Mouse (Mus musculus) stomach, postnatal 0 days (tissue): ENCODE measurements around the gene Brinp2. TPM values are rescaled to one million over a fixed set of nuclear protein-coding genes. Genes with fewer than 3 reads are reported as not detected.

Experiments used
- ATAC-seq: fragments of 200-750 bp; cut with Nextera tagmentation; 2 replicates; pipeline ENCODE4 v1.8.0; 2017; ENCODE audit not compliant: low FRiP score, low TSS enrichment
- DNase-seq: peaks from one replicate; pipeline ENCODE4 v3.0.0-alpha.2; 2016; ENCODE audit warnings: low spot score
- H3K27ac ChIP-seq: fragments of 300-500 bp; sonication (generic); replicated peaks from 2 replicates; pipeline ENCODE4 v1.5.1; 2014; ENCODE audit warnings: mild to moderate bottlenecking, control low read depth
- H3K27me3 ChIP-seq: fragments of 300-500 bp; sonication (generic); 2 replicates; pipeline ENCODE4 v1.6.1; 2014; ENCODE audit warnings: low read length; ENCODE audit not compliant: control insufficient read depth, insufficient read depth
- H3K36me3 ChIP-seq: fragments of 300-500 bp; sonication (generic); 2 replicates; pipeline ENCODE4 v1.6.1; 2014; ENCODE audit warnings: low read length, mixed read lengths; ENCODE audit not compliant: control insufficient read depth, insufficient read depth
- H3K4me1 ChIP-seq: fragments of 300-500 bp; sonication (generic); replicated peaks from 2 replicates; pipeline ENCODE4 v1.6.1; 2014; ENCODE audit warnings: antibody characterized with exemption; ENCODE audit not compliant: control insufficient read depth, insufficient read depth
- H3K4me2 ChIP-seq: fragments of 300-500 bp; sonication (generic); replicated peaks from 2 replicates; pipeline ENCODE4 v1.6.1; 2014; ENCODE audit warnings: low read depth, mild to moderate bottlenecking, control low read depth, moderate library complexity
- H3K4me3 ChIP-seq: fragments of 300-500 bp; sonication (generic); 2 replicates; pipeline ENCODE4 v1.5.1; 2014; ENCODE audit warnings: low read depth, low read length, control low read depth
- H3K9ac ChIP-seq: fragments of 300-500 bp; sonication (generic); 2 replicates; pipeline ENCODE4 v1.6.1; 2014; ENCODE audit warnings: mild to moderate bottlenecking, low read length, control low read depth, mixed read lengths
- H3K9me3 ChIP-seq: fragments of 300-500 bp; sonication (generic); 2 replicates; pipeline ENCODE4 v1.6.1; 2016; ENCODE audit warnings: low read length; ENCODE audit not compliant: control insufficient read depth
- CTCF ChIP-seq: IDR thresholded peaks from 2 replicates; pipeline ENCODE4 v1.5.1; 2016; ENCODE audit warnings: antibody characterized with exemption, low read depth, mild to moderate bottlenecking, moderate library complexity
- EP300 ChIP-seq: optimal IDR thresholded peaks from 2 replicates; pipeline ENCODE3; 2016; ENCODE audit warnings: antibody characterized with exemption
- WGBS: fragments of 180-500 bp; shearing (Covaris S2); extraction: QIAGEN DNeasy Blood & Tissue Kit; methylation state at CpG from one replicate; pipeline ENCODE4 v1.1.7; 2014; 5-methylcytosine and 5-hydroxymethylcytosine counted together
- polyA plus RNA-seq: library from polyadenylated mRNA; unstranded; fragments of >200 nt; fragmentation: Nextera tagmentation; extraction: Ambion mirVana; gene quantifications from 2 replicates; pipeline ENCODE4 v1.2.1, GENCODE M21; 2015

Gene Brinp2
- polyA plus RNA-seq, 1 experiment from 2014 or later, result 0.99 TPM

GRCm38 (mm10) chr1:158213736-158214135, 142.4 kb downstream of the Brinp2 start:
- DNase-seq (no peak), ATAC-seq (no peak)
- H3K4me1 ChIP-seq, result no peaks in the 10 kb centered on the region
- H3K27ac ChIP-seq, result no peak overlapping the region
- no peaks in the 10 kb centered on the region for H3K36me3 ChIP-seq
- H3K27me3 ChIP-seq, result no peaks in the 10 kb centered on the region
- no peak overlapping the region for H3K9ac ChIP-seq
- 68% methylated on average over 4 of the region's 4 CpGs for WGBS
- H3K4me2 ChIP-seq, result no peak overlapping the region
- no peaks in the 10 kb centered on the region for H3K9me3 ChIP-seq
- H3K4me3 ChIP-seq, result no peak overlapping the region
- TF ChIP-seq CTCF, result no peak
- TF ChIP-seq EP300, result no peak

GRCm38 (mm10) chr1:158207620-158208019, 148.5 kb downstream of the Brinp2 start:
- 72% methylated on average over 2 of the region's 2 CpGs for WGBS
- Histone ChIP-seq H3K9me3 (no peaks in the 10 kb centered on the region), H3K27ac (no peak overlapping the region), H3K4me3 (no peak overlapping the region), H3K4me1 (no peaks in the 10 kb centered on the region), H3K9ac (no peak overlapping the region), H3K36me3 (no peaks in the 10 kb centered on the region), H3K4me2 (no peak overlapping the region), H3K27me3 (no peaks in the 10 kb centered on the region)
- ATAC-seq (no peak), DNase-seq (no peak)
- TF ChIP-seq EP300 (no peak), CTCF (no peak)

GRCm38 (mm10) chr1:158202932-158203331, 153.2 kb downstream of the Brinp2 start:
- Histone ChIP-seq H3K4me2 (no peak overlapping the region), H3K27me3 (no peaks in the 10 kb centered on the region), H3K4me1 (no peaks in the 10 kb centered on the region), H3K36me3 (no peaks in the 10 kb centered on the region), H3K9me3 (no peaks in the 10 kb centered on the region), H3K9ac (no peak overlapping the region), H3K4me3 (no peak overlapping the region), H3K27ac (no peak overlapping the region)
- TF ChIP-seq EP300 (no peak), CTCF (no peak)
- WGBS, result 61% methylated on average over 2 of the region's 2 CpGs
- DNase-seq (no peak), ATAC-seq (no peak)

Other genes with a start within 250 kb of the Brinp2 start
- 0.47 and 0.57 TPM in 2 replicates for gene Astn1, start 5.9 kb upstream of the Brinp2 start, polyA plus RNA-seq